Mouse (Mus musculus): ENCODE data around the gene Mapk6. TPM values are rescaled to one million over a fixed set of nuclear protein-coding genes. Genes with fewer than 3 reads are reported as not detected.

The Mapk6 gene
- polyA plus RNA-seq, 1 experiment from 2014 or later, result 40.1 TPM

DNA sequence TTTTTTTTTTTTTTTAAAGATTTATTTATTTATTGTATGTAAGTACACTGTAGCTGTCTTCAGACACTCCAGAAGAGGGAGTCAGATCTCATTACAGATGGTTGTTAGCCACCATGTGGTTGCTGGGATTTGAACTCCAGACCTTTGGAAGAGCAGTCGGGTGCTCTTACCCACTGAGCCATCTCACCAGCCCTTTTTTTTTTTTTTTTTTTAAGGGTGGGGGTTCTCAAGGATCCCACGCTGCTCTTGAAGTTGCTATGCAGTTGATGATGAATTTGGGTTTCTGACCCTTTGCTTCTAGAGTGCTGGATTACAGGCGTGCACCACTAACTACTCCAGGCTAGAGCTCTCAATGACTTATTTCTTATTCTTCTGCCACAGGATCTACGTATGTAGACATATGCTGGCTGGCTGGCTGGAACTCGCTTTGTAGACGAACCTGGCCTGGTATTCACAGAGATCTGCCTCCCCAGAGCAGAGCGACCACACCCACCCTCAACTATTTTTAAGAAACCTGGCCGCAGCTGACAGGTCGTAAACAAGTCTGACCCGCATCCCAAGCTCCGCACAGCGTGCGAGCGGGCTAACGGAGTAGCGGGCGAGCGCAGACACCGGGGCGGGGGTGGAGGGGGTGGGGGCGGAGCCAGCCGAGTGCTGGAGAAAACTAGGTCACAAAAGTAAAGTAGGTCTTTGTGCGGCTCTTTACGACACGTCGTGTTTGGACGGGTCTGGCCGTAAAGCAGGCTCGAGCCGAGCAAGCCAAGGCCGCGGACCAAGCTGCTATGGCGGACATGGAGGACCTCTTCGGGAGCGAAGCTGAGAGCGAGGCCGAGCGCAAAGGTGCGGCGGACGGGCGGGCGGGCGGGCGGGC, 31.2 kb upstream of the Mapk6 start, which contains the start of gene Leo1:
TSS of gene Leo1 (plus strand) at position 729 of the 871 bp plus-strand sequence.
- H3K36me3 ChIP-seq (ENCODE audit: insufficient read depth, low read length), result peaks cover 8% of the 10 kb centered on the region; the same call in 1 of the 2 replicates
- H3K4me1 ChIP-seq (replicated peaks; ENCODE audit: insufficient read depth, low read length), result no peaks in the 10 kb centered on the region
- peak within 1 kb of the TSS; percentile 65 for H3K27ac ChIP-seq
- H3K9ac ChIP-seq (ENCODE audit: low read depth, low read length), result peak within 1 kb of the TSS; percentile 74
- H3K4me2 ChIP-seq (ENCODE audit: low read length), result peak within 1 kb of the TSS; percentile 66
- DNase-seq (ENCODE audit: low spot score) (peak; percentile 96), ATAC-seq (replicated peaks; ENCODE audit: low FRiP score, low read depth) (peak; percentile 93)
- TF ChIP-seq CTCF (IDR thresholded peaks at IDR 0.05; ENCODE audit: low read depth), result no peak
- H3K9me3 ChIP-seq (replicated peaks; ENCODE audit: low read length), result no peaks in the 10 kb centered on the region
- under 1% methylated on average over 42 of the region's 45 CpGs for WGBS
- H3K27me3 ChIP-seq (ENCODE audit: insufficient read depth, low read length), result no peaks in the 10 kb centered on the region
- H3K4me3 ChIP-seq (replicated peaks; ENCODE audit: low read depth, low read length), result peak within 1 kb of the TSS; percentile 66

DNA sequence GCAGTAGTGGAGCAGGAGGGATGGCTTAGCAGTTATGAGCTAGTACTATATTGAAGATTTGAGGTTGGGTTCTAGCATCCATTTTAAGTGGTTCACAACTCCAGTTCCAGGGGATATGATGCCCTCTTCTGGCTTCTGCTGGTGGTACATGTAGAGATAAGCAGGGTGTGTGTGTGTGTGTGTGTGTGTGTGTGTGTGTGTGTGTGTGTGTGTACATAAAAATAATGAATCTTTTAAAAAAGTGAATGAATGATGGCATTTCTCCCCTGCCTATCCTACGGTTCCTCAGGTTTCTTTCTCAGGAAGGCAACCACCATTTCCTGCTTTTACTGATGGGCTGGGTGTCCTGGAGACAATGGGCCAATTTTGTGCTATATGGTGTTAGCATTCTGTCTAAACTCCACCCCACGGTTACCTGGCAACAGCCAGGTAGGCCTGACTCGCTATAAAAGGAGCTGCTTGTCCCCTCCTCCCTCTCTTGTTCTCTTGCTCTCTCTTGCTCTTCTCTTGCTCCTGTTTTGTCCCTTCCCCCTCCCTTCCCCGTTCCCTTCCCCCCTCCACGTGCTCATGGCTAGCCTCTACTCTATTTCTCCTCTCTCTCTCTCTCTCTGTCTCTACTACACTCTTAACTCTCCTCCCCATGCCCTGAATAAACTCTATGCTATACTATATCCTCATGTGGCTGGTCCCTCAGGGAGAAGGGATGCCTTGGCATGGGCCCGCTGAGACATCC, 28.0 kb upstream of the Mapk6 start:
- Histone ChIP-seq H3K4me2 (ENCODE audit: low read length) (no peak overlapping the region), H3K36me3 (ENCODE audit: insufficient read depth, low read length) (no peaks in the 10 kb centered on the region), H3K27me3 (ENCODE audit: insufficient read depth, low read length) (no peaks in the 10 kb centered on the region), H3K9ac (ENCODE audit: low read depth, low read length) (no peak overlapping the region), H3K4me1 (replicated peaks; ENCODE audit: insufficient read depth, low read length) (no peaks in the 10 kb centered on the region), H3K9me3 (replicated peaks; ENCODE audit: low read length) (no peaks in the 10 kb centered on the region), H3K4me3 (replicated peaks; ENCODE audit: low read depth, low read length) (no peak overlapping the region), H3K27ac (no peak overlapping the region)
- peak; percentile 67 for TF ChIP-seq CTCF (IDR thresholded peaks at IDR 0.05; ENCODE audit: low read depth)
- no peak for ATAC-seq (replicated peaks; ENCODE audit: low FRiP score, low read depth)
- peak; percentile 44 for DNase-seq (ENCODE audit: low spot score)
- WGBS, result 32% methylated on average over 6 of the region's 6 CpGs

DNA sequence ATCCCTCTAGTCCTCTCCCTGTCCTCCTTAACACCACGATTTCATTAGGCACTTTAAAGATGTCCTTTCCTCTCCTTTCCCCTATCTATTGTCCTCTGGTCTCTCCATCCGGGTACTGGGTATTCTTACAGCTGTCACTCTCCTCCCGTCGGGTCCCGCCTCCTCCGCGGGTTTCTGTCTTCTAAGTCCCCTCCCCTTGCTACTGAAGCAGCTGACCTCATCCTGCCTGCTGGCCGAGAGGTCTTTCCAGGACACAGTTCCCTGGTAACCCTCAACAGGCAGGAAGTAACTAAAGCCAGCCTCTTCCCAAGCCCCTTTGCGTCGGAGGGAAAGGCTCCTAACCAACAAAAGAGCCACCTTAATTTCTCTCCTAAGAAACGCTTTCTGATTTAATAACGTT, 26.1 kb upstream of the Mapk6 start:
- Histone ChIP-seq H3K9ac (ENCODE audit: low read depth, low read length) (no peak overlapping the region), H3K9me3 (replicated peaks; ENCODE audit: low read length) (no peaks in the 10 kb centered on the region), H3K4me1 (replicated peaks; ENCODE audit: insufficient read depth, low read length) (no peaks in the 10 kb centered on the region), H3K27me3 (ENCODE audit: insufficient read depth, low read length) (no peaks in the 10 kb centered on the region), H3K36me3 (ENCODE audit: insufficient read depth, low read length) (no peaks in the 10 kb centered on the region), H3K4me2 (ENCODE audit: low read length) (0 out of 2 replicates have a peak overlapping the region, but pooled peaks have one; percentile 1), H3K27ac (peak overlapping the region; percentile 2; the same call in 1 of the 2 replicates), H3K4me3 (replicated peaks; ENCODE audit: low read depth, low read length) (no peak overlapping the region)
- 2% methylated on average over 12 of the region's 12 CpGs for WGBS
- ATAC-seq (replicated peaks; ENCODE audit: low FRiP score, low read depth), result peak; percentile 85
- DNase-seq (ENCODE audit: low spot score), result peak; percentile 93
- TF ChIP-seq CTCF (IDR thresholded peaks at IDR 0.05; ENCODE audit: low read depth), result no peak

DNA sequence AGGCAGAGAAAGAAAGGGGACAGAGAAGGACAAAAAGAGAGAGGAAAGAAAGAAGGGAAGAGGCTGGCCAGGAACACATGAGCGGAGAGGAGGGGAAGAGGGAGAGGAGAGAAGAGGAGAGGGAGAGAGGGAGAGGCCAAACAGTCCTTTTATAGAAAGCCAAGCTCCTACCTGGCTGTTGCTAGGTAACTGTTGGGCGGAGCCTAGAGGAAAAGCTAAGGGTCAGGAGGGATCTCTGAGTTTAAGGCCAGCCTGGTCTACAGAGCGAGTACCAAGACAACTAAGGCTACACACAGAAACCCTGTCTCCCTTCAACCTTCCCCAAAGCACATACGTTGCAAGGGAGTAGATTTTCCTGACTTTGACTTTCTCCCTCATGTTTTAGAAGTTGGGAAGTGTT, 25.5 kb upstream of the Mapk6 start:
- DNase-seq (ENCODE audit: low spot score) (no peak), ATAC-seq (replicated peaks; ENCODE audit: low FRiP score, low read depth) (no peak)
- Histone ChIP-seq H3K27ac (peak overlapping the region; percentile 2; the same call in 1 of the 2 replicates), H3K4me2 (ENCODE audit: low read length) (no peak overlapping the region), H3K9ac (ENCODE audit: low read depth, low read length) (no peak overlapping the region), H3K4me3 (replicated peaks; ENCODE audit: low read depth, low read length) (no peak overlapping the region), H3K4me1 (replicated peaks; ENCODE audit: insufficient read depth, low read length) (no peaks in the 10 kb centered on the region), H3K9me3 (replicated peaks; ENCODE audit: low read length) (no peaks in the 10 kb centered on the region), H3K36me3 (ENCODE audit: insufficient read depth, low read length) (no peaks in the 10 kb centered on the region), H3K27me3 (ENCODE audit: insufficient read depth, low read length) (no peaks in the 10 kb centered on the region)
- TF ChIP-seq CTCF (IDR thresholded peaks at IDR 0.05; ENCODE audit: low read depth), result no peak
- 89% methylated on average over 4 of the region's 4 CpGs for WGBS

DNA sequence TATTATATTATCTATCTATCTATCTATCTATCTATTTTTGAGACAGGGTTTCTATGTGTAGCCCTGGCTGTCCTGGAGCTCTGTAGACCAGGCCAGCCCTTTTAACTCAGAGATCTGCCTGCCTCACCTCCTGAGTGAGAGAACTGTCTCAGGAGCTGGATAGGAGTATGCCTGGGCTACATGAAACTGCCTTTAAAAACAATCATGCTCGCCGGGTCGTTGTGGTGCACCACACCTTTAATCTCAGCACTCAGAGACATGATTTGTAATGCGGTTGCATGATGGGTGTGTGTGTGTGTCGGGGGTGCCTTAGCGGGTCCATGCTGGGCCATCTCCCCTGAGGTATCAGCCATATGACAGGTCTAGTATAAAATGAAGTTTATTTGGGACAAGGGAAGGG, 25.1 kb upstream of the Mapk6 start:
- Histone ChIP-seq H3K27ac (no peak overlapping the region), H3K9me3 (replicated peaks; ENCODE audit: low read length) (no peaks in the 10 kb centered on the region), H3K36me3 (ENCODE audit: insufficient read depth, low read length) (no peaks in the 10 kb centered on the region), H3K9ac (ENCODE audit: low read depth, low read length) (no peak overlapping the region), H3K27me3 (ENCODE audit: insufficient read depth, low read length) (no peaks in the 10 kb centered on the region), H3K4me1 (replicated peaks; ENCODE audit: insufficient read depth, low read length) (no peaks in the 10 kb centered on the region), H3K4me2 (ENCODE audit: low read length) (no peak overlapping the region), H3K4me3 (replicated peaks; ENCODE audit: low read depth, low read length) (no peak overlapping the region)
- TF ChIP-seq CTCF (IDR thresholded peaks at IDR 0.05; ENCODE audit: low read depth), result no peak
- WGBS, result 76% methylated on average over 6 of the region's 6 CpGs
- no peak for DNase-seq (ENCODE audit: low spot score)
- 0 out of 2 replicates have a peak, but pooled peaks have one; percentile 23 for ATAC-seq (replicated peaks; ENCODE audit: low FRiP score, low read depth)

DNA sequence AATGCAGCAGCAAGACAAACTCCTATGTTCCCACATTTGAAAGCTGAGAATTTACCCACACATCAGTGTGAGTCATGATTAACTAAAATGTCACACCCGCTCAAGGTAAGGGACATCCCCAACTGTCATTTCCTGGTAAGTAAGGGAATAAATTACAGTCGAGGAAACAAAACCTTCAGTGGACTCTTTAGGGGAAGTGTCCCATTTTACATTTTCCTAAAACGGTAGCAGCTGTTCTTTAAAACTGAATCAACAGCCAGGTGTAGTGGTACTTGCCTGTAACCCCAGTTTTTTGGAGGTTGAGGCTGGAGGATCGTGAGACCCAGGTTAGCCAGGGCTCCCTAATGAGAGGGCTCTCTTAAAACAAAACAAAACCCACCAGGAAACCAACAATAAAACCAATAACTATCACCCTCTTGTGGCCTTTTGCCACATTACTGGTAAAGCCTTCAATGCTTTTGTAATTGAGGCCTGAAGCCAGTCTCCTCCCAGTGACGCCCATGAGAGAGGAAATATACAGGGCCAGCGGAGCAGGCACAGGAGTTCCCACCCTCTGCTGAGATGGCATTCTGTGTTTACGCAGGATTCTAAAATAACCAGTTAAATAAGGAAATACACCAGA, 24.5 kb upstream of the Mapk6 start:
- Histone ChIP-seq H3K4me2 (ENCODE audit: low read length) (no peak overlapping the region), H3K27me3 (ENCODE audit: insufficient read depth, low read length) (no peaks in the 10 kb centered on the region), H3K27ac (no peak overlapping the region), H3K36me3 (ENCODE audit: insufficient read depth, low read length) (no peaks in the 10 kb centered on the region), H3K4me1 (replicated peaks; ENCODE audit: insufficient read depth, low read length) (no peaks in the 10 kb centered on the region), H3K9me3 (replicated peaks; ENCODE audit: low read length) (no peaks in the 10 kb centered on the region), H3K9ac (ENCODE audit: low read depth, low read length) (no peak overlapping the region), H3K4me3 (replicated peaks; ENCODE audit: low read depth, low read length) (no peak overlapping the region)
- DNase-seq (ENCODE audit: low spot score) (peak; percentile 89), ATAC-seq (replicated peaks; ENCODE audit: low FRiP score, low read depth) (peak; percentile 65; the same call in 1 of the 2 replicates)
- WGBS, result 27% methylated on average over 7 of the region's 7 CpGs
- peak; percentile 78 for TF ChIP-seq CTCF (IDR thresholded peaks at IDR 0.05; ENCODE audit: low read depth)
